Mouse (Mus musculus) thymus, adult 2 months (tissue): ENCODE data around the gene Krt9.

ENCODE experiments used
- CTCF ChIP-seq: fragments of 200-500 bp; IDR thresholded peaks from 2 replicates; pipeline ENCODE4 v1.5.1; 2012; ENCODE audit warnings: mild to moderate bottlenecking, control low read depth, low read length, moderate library complexity, borderline replicate concordance; ENCODE audit not compliant: control insufficient read depth, poor library complexity, insufficient read depth; ENCODE audit errors: extremely low read depth
- POLR2A ChIP-seq: fragments of 200-500 bp; IDR thresholded peaks from 2 replicates; pipeline ENCODE4 v1.6.1; 2012; ENCODE audit warnings: mild to moderate bottlenecking, low read length, control low read depth, moderate library complexity; ENCODE audit not compliant: control insufficient read depth, poor library complexity, insufficient read depth; ENCODE audit errors: extremely low read depth

GRCm38 (mm10) chr11:100221741-100222140, 28.7 kb upstream of the Krt9 start:
- TF ChIP-seq CTCF (no peak), POLR2A (no peak)
